Mouse (Mus musculus) liver, embryonic 11.5 days (tissue): ENCODE data around the gene Slc24a2. TPM values are rescaled to one million over a fixed set of nuclear protein-coding genes. Genes with fewer than 3 reads are reported as not detected.

ENCODE experiments used
- ATAC-seq: fragments of 200-750 bp; cut with Nextera tagmentation; replicated peaks from 2 replicates; pipeline ENCODE4 v1.8.0; 2017; ENCODE audit warnings: moderate number of reproducible peaks, mild to moderate bottlenecking, moderate TSS enrichment, moderate library complexity; ENCODE audit not compliant: low FRiP score
- DNase-seq: peaks from one replicate; pipeline ENCODE4 v3.0.0-alpha.2; 2017; ENCODE audit warnings: low spot score
- H3K27ac ChIP-seq: fragments of 300-500 bp; sonication (generic); 2 replicates; pipeline ENCODE4 v1.5.1; 2014; ENCODE audit warnings: mild to moderate bottlenecking, low read depth, low read length, control low read depth
- H3K27me3 ChIP-seq: fragments of 300-500 bp; sonication (generic); replicated peaks from 2 replicates; pipeline ENCODE4 v1.6.1; 2014; ENCODE audit warnings: low read length, mixed read lengths; ENCODE audit not compliant: control insufficient read depth, insufficient read depth
- H3K36me3 ChIP-seq: fragments of 300-500 bp; sonication (generic); 2 replicates; pipeline ENCODE4 v1.6.1; 2014; ENCODE audit warnings: mild to moderate bottlenecking, low read length, moderate library complexity, mixed read lengths; ENCODE audit not compliant: control insufficient read depth, insufficient read depth
- H3K4me1 ChIP-seq: fragments of 300-500 bp; sonication (generic); replicated peaks from 2 replicates; pipeline ENCODE4 v1.6.1; 2014; ENCODE audit warnings: low read length, mixed read lengths; ENCODE audit not compliant: control insufficient read depth, insufficient read depth
- H3K4me2 ChIP-seq: fragments of 300-500 bp; sonication (generic); 2 replicates; pipeline ENCODE4 v1.6.1; 2014; ENCODE audit warnings: mild to moderate bottlenecking, control low read depth, moderate library complexity
- H3K4me3 ChIP-seq: fragments of 300-500 bp; sonication (generic); 2 replicates; pipeline ENCODE4 v1.5.1; 2014; ENCODE audit warnings: low read depth, low read length, control low read depth
- H3K9ac ChIP-seq: fragments of 300-500 bp; sonication (generic); 2 replicates; pipeline ENCODE4 v1.6.1; 2014; ENCODE audit warnings: low read depth, low read length, control low read depth
- H3K9me3 ChIP-seq: fragments of 300-500 bp; sonication (generic); 2 replicates; pipeline ENCODE4 v1.6.1; 2016; ENCODE audit warnings: low read length, inconsistent platforms, mixed read lengths; ENCODE audit not compliant: control insufficient read depth
- WGBS: fragments of 180-500 bp; shearing (Covaris S2); extraction: QIAGEN DNeasy Blood & Tissue Kit; methylation state at CpG from one replicate; pipeline ENCODE4 v1.1.7; 2014; 5-methylcytosine and 5-hydroxymethylcytosine counted together
- polyA plus RNA-seq: library from polyadenylated mRNA; unstranded; fragments of >200 nt; fragmentation: Nextera tagmentation; extraction: Ambion mirVana; gene quantifications from 2 replicates; pipeline ENCODE4 v1.2.1, GENCODE M21; 2014

Slc24a2 gene
- polyA plus RNA-seq, 1 experiment from 2014 or later, result 0.34 TPM

- no peak for ATAC-seq
These were observed 88.5 kb downstream of the Slc24a2 start for GRCm38 (mm10) chr4:87141590-87142365.

DNA sequence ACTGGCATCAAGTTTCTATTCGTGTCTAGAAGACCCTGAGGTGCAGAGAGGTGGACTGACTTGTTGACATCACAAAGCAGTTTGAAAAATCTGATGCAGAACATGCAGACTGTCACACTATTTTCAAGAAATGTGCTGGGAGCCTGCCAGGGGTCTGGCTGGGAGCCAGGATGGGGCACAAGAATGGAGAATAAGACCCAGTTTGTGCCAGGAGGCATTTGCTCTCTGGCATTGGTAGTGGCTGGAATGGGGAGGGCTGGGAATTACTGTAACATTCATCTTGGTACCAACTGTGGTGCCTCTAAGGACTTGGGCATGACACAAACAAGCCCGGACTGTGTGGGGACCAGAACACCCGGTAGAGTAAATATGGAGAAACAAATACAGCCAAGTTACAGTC, 89.4 kb downstream of the Slc24a2 start:
- Histone ChIP-seq H3K4me3 (no peak overlapping the region), H3K9ac (no peak overlapping the region), H3K4me1 (no peaks in the 10 kb centered on the region), H3K36me3 (no peaks in the 10 kb centered on the region), H3K4me2 (no peak overlapping the region), H3K9me3 (no peaks in the 10 kb centered on the region), H3K27ac (no peak overlapping the region), H3K27me3 (no peaks in the 10 kb centered on the region)
- DNase-seq (no peak), ATAC-seq (no peak)
- WGBS, result 70% methylated on average over 3 of the region's 3 CpGs

More at GRCm38 (mm10) chr4:87141590-87142365, 88.5 kb downstream of the Slc24a2 start:
- H3K4me2 ChIP-seq, result no peak overlapping the region
- no peaks in the 10 kb centered on the region for H3K9me3 ChIP-seq
- no peak overlapping the region for H3K4me3 ChIP-seq
- 72% methylated on average over 12 of the region's 12 CpGs for WGBS
- no peak for DNase-seq
- H3K27ac ChIP-seq, result no peak overlapping the region
- H3K9ac ChIP-seq, result no peak overlapping the region
- no peaks in the 10 kb centered on the region for H3K4me1 ChIP-seq
- H3K36me3 ChIP-seq, result no peaks in the 10 kb centered on the region
- H3K27me3 ChIP-seq, result no peaks in the 10 kb centered on the region

DNA sequence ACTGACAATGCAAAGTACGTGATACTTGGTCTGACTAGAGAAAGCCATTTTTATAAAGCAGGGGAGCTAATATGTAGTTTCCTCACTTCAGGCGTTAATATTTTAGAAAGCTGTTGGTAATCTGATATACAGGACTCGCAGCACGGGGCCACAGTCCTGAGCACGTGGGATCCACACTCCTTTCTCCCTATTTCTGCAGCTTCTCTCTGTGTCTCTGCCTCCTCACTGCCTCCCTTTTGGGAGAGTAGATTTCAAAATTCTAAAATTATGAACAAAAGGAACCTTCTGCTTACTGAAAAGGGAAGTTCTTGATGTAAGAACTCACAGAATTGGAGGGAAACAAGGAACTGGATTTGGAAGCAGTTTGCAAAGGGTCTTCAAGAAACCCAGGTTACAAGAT, 97.8 kb downstream of the Slc24a2 start:
- ATAC-seq (no peak), DNase-seq (no peak)
- Histone ChIP-seq H3K27ac (no peak overlapping the region), H3K4me2 (no peak overlapping the region), H3K9ac (no peak overlapping the region), H3K9me3 (no peaks in the 10 kb centered on the region), H3K27me3 (no peaks in the 10 kb centered on the region), H3K36me3 (no peaks in the 10 kb centered on the region), H3K4me1 (no peaks in the 10 kb centered on the region), H3K4me3 (no peak overlapping the region)
- WGBS, result 82% methylated on average over 5 of the region's 5 CpGs

DNA sequence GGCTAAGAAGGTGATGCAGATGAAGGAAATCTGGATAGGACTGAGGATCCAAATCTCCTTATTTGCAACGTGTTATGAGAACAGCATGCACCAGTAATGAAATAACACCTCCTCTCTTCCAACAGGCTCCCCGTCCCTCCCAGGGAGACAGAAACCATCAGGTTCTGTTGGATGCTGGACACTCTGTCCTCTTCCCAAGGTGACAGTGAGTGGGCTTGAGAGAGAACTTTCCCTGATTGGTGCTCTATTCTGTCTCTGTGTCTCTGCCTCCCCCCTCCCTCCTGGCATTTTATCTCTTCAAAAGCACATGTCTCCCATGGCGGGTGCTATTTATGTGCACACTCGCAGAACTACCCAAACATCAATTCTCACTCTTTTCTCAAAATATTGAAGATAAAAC, 103.5 kb downstream of the Slc24a2 start:
- WGBS, result 60% methylated on average over 4 of the region's 4 CpGs
- H3K9ac ChIP-seq, result no peak overlapping the region

GRCm38 (mm10) chr4:87119758-87120157, 110.5 kb downstream of the Slc24a2 start:
- H3K27ac ChIP-seq, result no peak overlapping the region
- H3K36me3 ChIP-seq, result no peaks in the 10 kb centered on the region
- DNase-seq (no peak), ATAC-seq (no peak)
- no peak overlapping the region for H3K4me3 ChIP-seq
- WGBS, result 34% methylated on average over 4 of the region's 4 CpGs
- no peak overlapping the region for H3K9ac ChIP-seq
- H3K4me1 ChIP-seq, result no peaks in the 10 kb centered on the region
- no peak overlapping the region for H3K4me2 ChIP-seq
- no peaks in the 10 kb centered on the region for H3K27me3 ChIP-seq
- no peaks in the 10 kb centered on the region for H3K9me3 ChIP-seq

More for the DNA sequence above, 103.5 kb downstream of the Slc24a2 start:
- H3K4me1 ChIP-seq, result no peaks in the 10 kb centered on the region
- DNase-seq (no peak), ATAC-seq (no peak)
- H3K27ac ChIP-seq, result no peak overlapping the region
- no peaks in the 10 kb centered on the region for H3K27me3 ChIP-seq
- H3K9me3 ChIP-seq, result no peaks in the 10 kb centered on the region
- no peaks in the 10 kb centered on the region for H3K36me3 ChIP-seq
- no peak overlapping the region for H3K4me3 ChIP-seq
- H3K4me2 ChIP-seq, result no peak overlapping the region

GRCm38 (mm10) chr4:87115726-87116125, 114.6 kb downstream of the Slc24a2 start:
- no peaks in the 10 kb centered on the region for H3K9me3 ChIP-seq
- H3K27ac ChIP-seq, result no peak overlapping the region
- DNase-seq, result no peak
- WGBS, result 64% methylated on average over 4 of the region's 4 CpGs
- H3K4me3 ChIP-seq, result no peak overlapping the region
- no peaks in the 10 kb centered on the region for H3K36me3 ChIP-seq
- no peak overlapping the region for H3K4me2 ChIP-seq
- no peak overlapping the region for H3K9ac ChIP-seq
- ATAC-seq, result no peak
- no peaks in the 10 kb centered on the region for H3K4me1 ChIP-seq
- H3K27me3 ChIP-seq, result no peaks in the 10 kb centered on the region

DNA sequence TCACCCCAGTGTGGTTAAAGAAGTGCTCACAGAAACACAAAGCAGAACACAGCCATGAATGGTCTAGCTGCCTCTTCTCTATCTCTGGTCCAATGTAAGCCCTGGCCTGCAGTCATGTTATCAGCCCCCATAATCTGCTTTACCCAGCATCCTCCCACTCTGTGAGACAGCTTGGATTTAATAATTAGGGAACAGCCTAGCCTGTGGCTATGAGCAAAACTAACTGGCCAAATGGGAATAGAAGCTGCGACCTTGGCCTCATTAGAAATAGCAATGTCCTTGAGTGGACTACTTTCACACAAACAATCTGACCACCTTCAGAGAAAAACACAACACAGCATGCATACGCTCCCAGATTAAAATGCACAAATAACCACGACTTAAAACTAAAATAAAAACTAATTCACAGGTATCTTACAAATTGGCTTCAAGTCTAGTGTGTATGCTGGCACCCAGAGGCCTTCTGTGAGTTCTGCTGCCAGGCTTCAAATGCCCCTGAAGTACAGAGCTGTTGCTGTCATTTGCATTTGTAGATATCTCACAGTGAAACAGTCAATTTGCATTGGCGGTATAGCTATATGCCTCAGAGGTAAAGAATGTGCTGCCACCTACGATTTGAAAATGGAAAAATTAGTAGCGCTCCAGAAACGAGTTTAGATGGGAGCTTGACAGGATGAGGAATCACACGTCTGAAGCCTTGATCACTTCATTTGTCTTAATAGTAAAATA, 120.8 kb downstream of the Slc24a2 start:
- Histone ChIP-seq H3K27ac (no peak overlapping the region), H3K4me1 (no peaks in the 10 kb centered on the region), H3K36me3 (no peaks in the 10 kb centered on the region), H3K4me3 (no peak overlapping the region), H3K27me3 (no peaks in the 10 kb centered on the region), H3K4me2 (no peak overlapping the region), H3K9me3 (no peaks in the 10 kb centered on the region), H3K9ac (no peak overlapping the region)
- WGBS, result 83% methylated on average over 8 of the region's 8 CpGs
- ATAC-seq (no peak), DNase-seq (no peak)

DNA sequence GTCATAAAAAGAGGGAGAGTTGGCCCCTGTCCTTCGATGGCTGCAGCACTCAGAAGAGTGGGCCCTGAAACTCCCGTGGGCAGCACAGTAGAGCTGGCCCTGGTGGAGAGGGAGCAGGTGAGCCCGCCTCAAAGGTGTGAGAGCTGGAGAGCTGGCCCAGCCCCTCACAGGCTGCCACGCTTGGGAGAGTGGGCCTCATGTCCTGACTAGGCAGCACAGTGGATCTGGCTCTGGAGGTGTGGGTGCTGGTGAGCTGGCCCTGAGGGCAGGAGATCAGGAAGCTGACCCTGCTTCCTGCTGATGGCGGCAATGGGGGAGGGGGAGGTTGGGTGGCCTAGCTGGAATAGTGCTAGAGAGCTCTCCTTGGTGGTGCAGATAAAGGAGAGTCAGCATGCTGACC, 129.3 kb downstream of the Slc24a2 start:
- no peaks in the 10 kb centered on the region for H3K4me1 ChIP-seq
- no peak overlapping the region for H3K27ac ChIP-seq
- DNase-seq (no peak), ATAC-seq (no peak)
- H3K36me3 ChIP-seq, result no peaks in the 10 kb centered on the region
- WGBS, result 56% methylated on average over 5 of the region's 5 CpGs
- H3K27me3 ChIP-seq, result no peaks in the 10 kb centered on the region
- H3K9ac ChIP-seq, result no peak overlapping the region
- H3K4me2 ChIP-seq, result no peak overlapping the region
- H3K9me3 ChIP-seq, result no peaks in the 10 kb centered on the region
- no peak overlapping the region for H3K4me3 ChIP-seq

GRCm38 (mm10) chr4:87096186-87096585, 134.1 kb downstream of the Slc24a2 start:
- ATAC-seq, result no peak
- 86% methylated on average over 5 of the region's 5 CpGs for WGBS
- Histone ChIP-seq H3K27me3 (no peaks in the 10 kb centered on the region), H3K4me1 (no peaks in the 10 kb centered on the region), H3K9me3 (no peaks in the 10 kb centered on the region), H3K4me3 (no peak overlapping the region), H3K4me2 (no peak overlapping the region), H3K36me3 (no peaks in the 10 kb centered on the region), H3K27ac (no peak overlapping the region), H3K9ac (no peak overlapping the region)
- no peak for DNase-seq
